Mouse (Mus musculus): Measurements from ENCODE around the gene Zmat5. TPM values are rescaled to one million over a fixed set of nuclear protein-coding genes. Genes with fewer than 3 reads are reported as not detected.

Gene Zmat5
- total and polyA plus RNA-seq, 2 experiments from 2014 or later: 28.2 to 43.5 TPM

- peak overlapping the region; percentile 38; the same call in 1 of the 2 replicates for H3K27ac ChIP-seq (ENCODE audit: low read depth, low read length)
- no peak overlapping the region for H3K4me3 ChIP-seq (ENCODE audit: low read depth, low read length)
- 0 out of 2 replicates have a peak overlapping the region, but pooled peaks have one; percentile 24 for H3K9ac ChIP-seq (replicated peaks; ENCODE audit: low read length, poor library complexity, severe bottlenecking)
- WGBS: 18% methylated on average over 6 of the region's 6 CpGs
- H3K36me3 ChIP-seq (ENCODE audit: insufficient read depth, low read length): no peaks in the 10 kb centered on the region
- no peak for TF ChIP-seq CTCF (IDR thresholded peaks at IDR 0.05)
- H3K27me3 ChIP-seq (ENCODE audit: insufficient read depth, low read length): no peaks in the 10 kb centered on the region
- H3K4me1 ChIP-seq (ENCODE audit: insufficient read depth, low read length): peaks cover 4% of the 10 kb centered on the region; the same call in 1 of the 2 replicates
- H3K9me3 ChIP-seq (ENCODE audit: low read length): no peaks in the 10 kb centered on the region
- DNase-seq (ENCODE audit: low spot score) (no peak), ATAC-seq (ENCODE audit: low FRiP score) (0 out of 2 replicates have a peak, but pooled peaks have one; percentile 29)
- no peak overlapping the region for H3K4me2 ChIP-seq (ENCODE audit: low read depth, low read length, poor library complexity, severe bottlenecking)
Measured at GRCm38 (mm10) chr11:4761991-4762390, 57.5 kb downstream of the Zmat5 start.

DNA sequence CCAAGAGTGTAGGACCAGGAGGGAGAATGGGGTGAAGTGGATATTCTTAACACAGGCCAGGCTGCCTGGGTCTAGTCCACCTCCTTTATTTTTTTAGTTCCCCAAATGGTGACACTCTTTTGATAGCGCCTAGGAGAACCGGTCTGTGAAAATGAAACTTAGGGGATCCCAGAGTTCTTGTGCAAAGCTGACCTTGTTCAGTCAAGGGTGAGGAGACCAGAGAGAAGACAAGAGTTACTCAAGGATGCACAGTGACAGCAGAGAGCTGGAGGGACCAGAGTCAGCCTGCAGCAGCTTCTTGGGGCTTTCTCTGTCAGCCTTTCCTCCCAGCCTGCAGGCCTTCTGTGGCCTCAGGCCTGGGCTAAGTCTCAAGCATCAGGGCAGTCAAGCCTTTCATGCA, 58.0 kb downstream of the Zmat5 start:
- WGBS: 27% methylated on average over 2 of the region's 2 CpGs
- no peak overlapping the region for H3K4me3 ChIP-seq (ENCODE audit: low read depth, low read length)
- no peak for DNase-seq (ENCODE audit: low spot score)
- TF ChIP-seq CTCF (IDR thresholded peaks at IDR 0.05): no peak
- peaks cover 4% of the 10 kb centered on the region; the same call in 1 of the 2 replicates for H3K4me1 ChIP-seq (ENCODE audit: insufficient read depth, low read length)
- H3K36me3 ChIP-seq (ENCODE audit: insufficient read depth, low read length): no peaks in the 10 kb centered on the region
- H3K9me3 ChIP-seq (ENCODE audit: low read length): no peaks in the 10 kb centered on the region
- H3K9ac ChIP-seq (replicated peaks; ENCODE audit: low read length, poor library complexity, severe bottlenecking): no peak overlapping the region
- H3K4me2 ChIP-seq (ENCODE audit: low read depth, low read length, poor library complexity, severe bottlenecking): no peak overlapping the region
- H3K27me3 ChIP-seq (ENCODE audit: insufficient read depth, low read length): no peaks in the 10 kb centered on the region
- H3K27ac ChIP-seq (ENCODE audit: low read depth, low read length): peak overlapping the region; percentile 38; the same call in 1 of the 2 replicates
- no peak for ATAC-seq (ENCODE audit: low FRiP score)

DNA sequence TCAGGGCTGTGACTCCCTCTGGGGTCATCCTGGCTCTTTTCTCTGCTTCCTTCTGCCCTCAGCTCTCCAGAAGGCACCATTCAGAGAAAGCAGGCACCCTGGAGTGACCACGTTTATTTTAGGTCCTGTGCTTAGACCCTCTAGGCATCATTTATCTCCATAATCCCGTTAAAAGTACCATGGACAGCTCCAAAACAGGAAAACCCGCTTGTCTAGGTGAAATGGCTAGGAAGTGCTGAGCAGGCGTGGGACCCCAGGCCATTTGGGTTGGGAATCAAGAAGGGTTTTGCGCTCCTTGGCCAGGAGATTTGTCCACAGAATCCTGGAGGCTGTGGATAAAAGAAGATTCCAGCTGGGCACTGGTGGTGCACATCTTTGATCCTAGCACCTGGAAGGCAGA, 59.2 kb downstream of the Zmat5 start:
- ATAC-seq (ENCODE audit: low FRiP score): no peak
- no peaks in the 10 kb centered on the region for H3K27me3 ChIP-seq (ENCODE audit: insufficient read depth, low read length)
- H3K9me3 ChIP-seq (ENCODE audit: low read length): no peaks in the 10 kb centered on the region
- H3K4me2 ChIP-seq (ENCODE audit: low read depth, low read length, poor library complexity, severe bottlenecking): no peak overlapping the region
- WGBS: 38% methylated on average over 5 of the region's 5 CpGs
- H3K27ac ChIP-seq (ENCODE audit: low read depth, low read length): no peak overlapping the region
- H3K4me3 ChIP-seq (ENCODE audit: low read depth, low read length): no peak overlapping the region
- H3K36me3 ChIP-seq (ENCODE audit: insufficient read depth, low read length): no peaks in the 10 kb centered on the region
- no peak for DNase-seq (ENCODE audit: low spot score)
- no peak for TF ChIP-seq CTCF (IDR thresholded peaks at IDR 0.05)
- no peak overlapping the region for H3K9ac ChIP-seq (replicated peaks; ENCODE audit: low read length, poor library complexity, severe bottlenecking)
- H3K4me1 ChIP-seq (ENCODE audit: insufficient read depth, low read length): peaks cover 4% of the 10 kb centered on the region; the same call in 1 of the 2 replicates

DNA sequence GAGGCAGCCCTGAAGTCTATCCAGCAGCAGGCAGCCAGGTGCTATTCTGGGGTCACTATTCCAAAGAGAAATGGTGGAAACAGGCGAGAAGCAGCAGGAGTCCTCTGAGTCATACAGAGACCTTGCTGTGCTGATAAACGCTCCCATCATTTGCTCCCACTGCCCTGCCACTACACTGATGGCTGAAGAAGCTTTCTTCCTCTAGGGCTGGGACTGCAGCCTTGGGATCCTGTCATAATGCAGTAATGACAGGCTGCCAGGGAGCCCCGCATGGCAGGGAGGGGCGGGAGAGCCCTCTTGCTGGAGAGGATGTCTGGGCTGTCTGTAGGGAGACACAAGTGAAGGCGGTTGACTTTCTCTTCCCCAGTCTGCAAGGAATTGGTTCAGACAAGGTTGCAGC, 60.0 kb downstream of the Zmat5 start:
- no peak for ATAC-seq (ENCODE audit: low FRiP score)
- no peak for TF ChIP-seq CTCF (IDR thresholded peaks at IDR 0.05)
- WGBS: 80% methylated on average over 5 of the region's 5 CpGs
- Histone ChIP-seq H3K36me3 (ENCODE audit: insufficient read depth, low read length) (no peaks in the 10 kb centered on the region), H3K4me3 (ENCODE audit: low read depth, low read length) (no peak overlapping the region), H3K4me2 (ENCODE audit: low read depth, low read length, poor library complexity, severe bottlenecking) (no peak overlapping the region), H3K9me3 (ENCODE audit: low read length) (no peaks in the 10 kb centered on the region), H3K4me1 (ENCODE audit: insufficient read depth, low read length) (peaks cover 4% of the 10 kb centered on the region; the same call in 1 of the 2 replicates), H3K27ac (ENCODE audit: low read depth, low read length) (no peak overlapping the region), H3K27me3 (ENCODE audit: insufficient read depth, low read length) (no peaks in the 10 kb centered on the region), H3K9ac (replicated peaks; ENCODE audit: low read length, poor library complexity, severe bottlenecking) (no peak overlapping the region)
- DNase-seq (ENCODE audit: low spot score): no peak

GRCm38 (mm10) chr11:4768399-4768798, 63.9 kb downstream of the Zmat5 start:
- DNase-seq (ENCODE audit: low spot score) (no peak), ATAC-seq (ENCODE audit: low FRiP score) (no peak)
- no peak overlapping the region for H3K9ac ChIP-seq (replicated peaks; ENCODE audit: low read length, poor library complexity, severe bottlenecking)
- H3K36me3 ChIP-seq (ENCODE audit: insufficient read depth, low read length): no peaks in the 10 kb centered on the region; the same call in 1 of the 2 replicates
- no peak overlapping the region for H3K4me3 ChIP-seq (ENCODE audit: low read depth, low read length)
- H3K9me3 ChIP-seq (ENCODE audit: low read length): no peaks in the 10 kb centered on the region
- WGBS: 85% methylated on average over 4 of the region's 4 CpGs
- H3K27me3 ChIP-seq (ENCODE audit: insufficient read depth, low read length): no peaks in the 10 kb centered on the region
- TF ChIP-seq CTCF (IDR thresholded peaks at IDR 0.05): no peak
- H3K27ac ChIP-seq (ENCODE audit: low read depth, low read length): no peak overlapping the region
- H3K4me2 ChIP-seq (ENCODE audit: low read depth, low read length, poor library complexity, severe bottlenecking): no peak overlapping the region
- H3K4me1 ChIP-seq (ENCODE audit: insufficient read depth, low read length): no peaks in the 10 kb centered on the region

- H3K36me3 ChIP-seq (ENCODE audit: insufficient read depth, low read length): no peaks in the 10 kb centered on the region; the same call in 1 of the 2 replicates
- H3K9me3 ChIP-seq (ENCODE audit: low read length): no peaks in the 10 kb centered on the region
- H3K4me3 ChIP-seq (ENCODE audit: low read depth, low read length): no peak overlapping the region
- H3K4me2 ChIP-seq (ENCODE audit: low read depth, low read length, poor library complexity, severe bottlenecking): no peak overlapping the region
- H3K9ac ChIP-seq (replicated peaks; ENCODE audit: low read length, poor library complexity, severe bottlenecking): no peak overlapping the region
- 62% methylated on average over 7 of the region's 7 CpGs for WGBS
- H3K4me1 ChIP-seq (ENCODE audit: insufficient read depth, low read length): no peaks in the 10 kb centered on the region
- TF ChIP-seq CTCF (IDR thresholded peaks at IDR 0.05): no peak
- DNase-seq (ENCODE audit: low spot score) (peak; percentile 34), ATAC-seq (ENCODE audit: low FRiP score) (no peak)
- H3K27ac ChIP-seq (ENCODE audit: low read depth, low read length): no peak overlapping the region
- no peaks in the 10 kb centered on the region for H3K27me3 ChIP-seq (ENCODE audit: insufficient read depth, low read length)
Measured at GRCm38 (mm10) chr11:4769293-4769692, 64.8 kb downstream of the Zmat5 start.
